Mouse (Mus musculus): ENCODE data around the gene Tial1.

Gene Tial1

DNA sequence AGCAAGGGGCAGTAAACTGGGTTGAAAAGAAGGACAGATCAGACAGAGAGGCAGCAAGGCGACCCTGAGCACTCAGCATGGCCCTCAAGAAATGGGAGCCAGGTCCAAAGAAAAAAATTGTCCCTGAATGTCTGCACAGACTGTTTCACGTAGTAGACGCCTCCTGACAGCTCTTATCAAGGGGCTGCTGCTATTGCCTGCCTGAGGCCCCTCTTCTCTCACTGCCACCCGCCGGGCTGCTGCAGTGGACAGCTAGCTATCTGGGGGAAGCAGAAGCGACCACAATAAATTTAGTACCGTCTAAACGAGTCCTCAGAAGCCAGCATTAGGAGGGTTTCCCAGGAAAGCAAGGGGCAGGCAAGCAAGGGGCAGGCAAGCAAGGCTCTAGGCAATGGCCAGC, 47.1 kb downstream of the Tial1 start:
- DNase-seq: no peak

- no peak for DNase-seq
These were observed 49.3 kb downstream of the Tial1 start for GRCm38 (mm10) chr7:128412071-128412833.

DNA sequence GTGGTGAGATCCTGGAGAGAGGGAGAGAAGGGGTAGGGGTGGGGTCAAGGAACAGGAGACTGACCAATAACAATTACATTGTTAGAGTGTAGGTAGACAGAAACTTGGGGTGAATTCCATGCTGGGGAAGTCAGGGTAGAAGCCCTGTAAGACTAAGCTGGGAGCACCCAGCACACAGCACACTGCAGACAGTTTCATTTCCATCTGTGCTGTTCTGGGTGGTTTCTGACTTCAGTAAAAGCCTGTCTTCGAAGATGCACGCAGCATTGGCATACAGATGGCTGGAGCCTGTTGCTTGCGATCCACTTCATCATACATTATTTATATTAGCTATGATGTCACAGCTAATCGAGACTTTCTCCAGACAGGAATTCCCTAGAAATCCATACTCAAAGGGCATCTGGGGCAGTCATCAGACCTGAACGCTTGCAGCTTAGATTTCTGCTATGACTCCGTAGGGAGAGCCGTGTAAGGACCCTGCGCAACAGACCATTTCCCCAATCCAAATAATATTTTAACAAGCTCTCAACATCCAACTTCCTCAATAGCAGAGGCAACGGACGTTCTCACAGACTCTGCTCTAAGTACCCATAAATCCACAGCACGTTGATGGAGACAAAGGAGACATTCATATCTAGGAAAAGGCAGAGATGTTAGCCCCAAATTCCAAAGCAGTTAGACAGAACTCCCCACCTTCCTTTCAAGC, 50.7 kb downstream of the Tial1 start:
- DNase-seq: no peak

DNA sequence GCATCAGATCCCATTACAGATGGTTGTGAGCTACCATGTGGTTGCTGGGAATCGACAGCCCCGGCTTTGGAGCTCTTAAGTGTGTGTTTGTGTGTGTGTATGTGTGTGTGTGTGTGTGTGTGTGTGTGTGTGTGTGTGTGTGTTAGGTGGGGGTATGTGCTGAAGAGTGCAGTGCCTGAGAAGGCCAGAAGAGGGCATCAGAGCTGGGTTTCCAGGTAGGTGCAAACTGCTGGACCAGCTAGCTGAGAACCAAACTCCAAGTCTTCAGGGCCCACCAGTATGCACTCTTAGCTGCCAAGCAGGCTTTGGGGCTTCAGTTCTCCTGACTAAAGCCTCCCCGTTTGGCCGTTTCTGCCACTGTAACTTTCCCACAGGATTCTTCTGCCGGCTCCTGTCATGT, 53.3 kb downstream of the Tial1 start:
- no peak for DNase-seq

- DNase-seq: no peak
These were observed 57.5 kb downstream of the Tial1 start for GRCm38 (mm10) chr7:128403988-128404387.

- no peak for DNase-seq
These were observed 57.9 kb downstream of the Tial1 start for GRCm38 (mm10) chr7:128403586-128403985.

DNA sequence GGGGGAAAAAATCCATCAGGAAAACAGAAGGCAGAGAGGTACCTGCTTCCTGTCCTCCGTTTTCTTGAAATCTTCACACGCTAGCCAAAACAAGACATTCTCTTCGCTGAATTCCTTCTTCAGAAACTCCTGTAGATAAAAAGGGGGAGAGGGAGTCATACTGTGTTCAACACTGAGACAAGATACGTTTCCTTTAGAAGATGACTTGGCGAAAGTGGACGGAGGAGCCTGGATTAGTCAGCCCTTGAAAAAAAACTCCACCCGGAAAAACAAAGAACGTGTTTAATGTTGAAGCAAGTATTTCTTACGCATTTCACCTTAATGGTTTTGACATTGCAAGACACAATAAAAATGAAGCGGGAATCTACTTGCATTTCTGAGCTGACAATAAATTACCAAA, 58.4 kb downstream of the Tial1 start:
- no peak for DNase-seq

GRCm38 (mm10) chr7:128402577-128402976, 58.9 kb downstream of the Tial1 start:
- DNase-seq: no peak

- DNase-seq: peak; percentile 59 to 72
These were observed 62.9 kb downstream of the Tial1 start for GRCm38 (mm10) chr7:128398664-128399063.

GRCm38 (mm10) chr7:128397066-128397465, 64.5 kb downstream of the Tial1 start:
- no peak for DNase-seq

- DNase-seq: peak; percentile 6 to 24
These were observed 67.8 kb downstream of the Tial1 start for GRCm38 (mm10) chr7:128393756-128394155.

DNA sequence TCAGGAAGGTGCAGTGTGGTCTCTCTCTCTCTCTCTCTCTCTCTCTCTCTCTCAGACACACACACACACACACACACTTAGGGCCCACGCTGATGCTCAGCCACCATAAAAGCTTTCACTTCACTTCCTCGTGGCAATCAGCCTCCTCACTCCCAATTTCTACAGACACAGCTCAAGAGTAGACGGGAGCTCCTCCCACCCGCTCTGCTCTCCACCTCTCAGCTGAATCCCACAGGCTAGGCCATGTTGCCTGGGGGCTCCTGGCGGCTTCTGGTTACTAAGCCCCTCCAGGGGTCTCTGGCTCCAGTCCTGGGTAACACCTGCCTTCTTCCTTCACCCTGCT, 68.6 kb downstream of the Tial1 start:
- DNase-seq: peak in 1 of 2 experiments; percentile 70

DNA sequence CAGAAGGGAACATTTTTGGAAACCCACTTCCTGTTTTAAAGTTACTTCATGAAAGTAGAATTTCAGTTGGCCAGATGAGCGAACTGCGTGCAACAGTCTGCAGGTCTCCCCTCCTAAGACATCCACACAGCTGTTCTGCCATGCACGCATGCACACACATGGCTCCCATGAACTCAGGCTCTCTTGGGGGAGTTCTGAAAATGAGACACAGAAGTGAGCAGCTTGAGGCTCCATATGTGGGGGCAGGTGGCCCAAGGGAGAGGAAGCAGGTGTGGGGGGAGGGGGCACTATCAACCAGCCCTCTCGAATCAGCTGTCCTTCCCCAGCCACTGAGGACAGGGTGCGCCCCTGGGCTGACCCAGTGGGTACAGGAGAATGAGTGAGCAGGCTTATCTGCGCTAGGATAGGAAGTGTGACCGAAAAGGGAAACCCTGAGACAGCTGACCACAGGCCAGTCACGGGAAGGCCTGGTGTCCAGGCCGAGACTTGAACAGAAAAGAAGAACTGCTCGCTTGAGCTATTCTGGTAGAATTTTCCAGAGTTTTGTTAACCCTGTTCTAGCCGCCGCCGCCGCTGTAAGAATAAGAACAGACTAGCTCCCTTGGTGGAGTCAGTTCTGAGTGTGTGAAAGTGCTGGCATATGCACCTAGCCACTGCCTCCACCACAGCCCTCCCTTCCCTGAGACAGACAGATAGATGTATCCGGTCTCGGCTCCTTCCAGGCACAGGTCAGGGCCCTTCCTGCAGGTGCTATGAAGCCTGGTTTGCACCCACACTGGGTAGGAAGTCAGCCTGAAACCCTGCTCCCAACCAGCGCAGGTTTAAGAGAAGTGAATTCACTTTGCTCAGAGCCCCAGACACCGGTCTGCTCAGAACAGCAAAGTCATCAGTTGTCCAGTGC, 69.2 kb downstream of the Tial1 start:
- peak; percentile 80 to 90 for DNase-seq

GRCm38 (mm10) chr7:128391267-128392057, 70.1 kb downstream of the Tial1 start:
- DNase-seq: peak; percentile 59 to 69
